Mouse (Mus musculus): ENCODE results near the gene Top3a.

GRCm38 (mm10) chr11:60816398-60816797 is 39.2 kb upstream of the Top3a start:
- TF ChIP-seq EP300 (optimal IDR thresholded peaks at IDR 0.05), result no peak
- no peak for TF ChIP-seq CTCF (IDR thresholded peaks at IDR 0.05; ENCODE audit: low read depth)

Measured in stomach, postnatal 0 days (tissue).